Comparison of ENCODE assay signal across 9 mouse cellular contexts in the genomic region with DNA sequence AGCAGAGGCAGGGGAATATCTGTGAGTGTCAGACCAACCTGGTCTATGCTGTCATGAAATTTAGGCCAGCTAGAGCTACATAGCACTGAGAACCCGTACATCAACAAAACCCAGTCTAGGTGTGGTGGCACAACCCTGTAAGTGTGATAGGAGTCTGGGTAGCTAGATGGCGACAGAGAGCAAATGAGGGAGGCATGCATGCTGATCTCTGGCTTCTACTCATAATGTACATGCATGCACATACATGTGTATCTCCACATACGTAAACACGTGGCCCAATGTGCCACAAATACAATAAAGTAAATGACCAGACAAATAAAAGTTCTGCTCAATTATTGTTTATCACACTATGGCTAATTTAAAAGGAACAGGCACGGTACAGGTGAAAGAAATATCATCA. TPM values are rescaled to one million over a fixed set of nuclear protein-coding genes. Genes with fewer than 3 reads are reported as not detected.
DNase-seq lines count a peak whose midpoint lies in the region; ATAC-seq lines count a peak whose summit lies in the region.
"Had no signal": no experiment of that assay in that cellular context is flagged by ENCODE, and none has a peak within 500 bp of the region (broad histone marks: within the 10 kb centered on the region; RNA-seq: fewer than 3 reads in every experiment).

No protein-coding gene starts in this region.

- WGBS in kidney, embryonic 16.5 days = 33% methylated on average over 5 of the region's 5 CpGs

- no peak overlapping the region for H3K4me3 ChIP-seq in kidney, embryonic 16.5 days (ENCODE audit: low read length)
- H3K4me3 ChIP-seq: embryonic facial prominence, embryonic 15.5 days had no signal

- DNase-seq in kidney, adult 18-20 months = peak; percentile 34
- DNase-seq in urinary bladder, postnatal 25 days (ENCODE audit: low spot score) = peak; percentile 50
- DNase-seq in urinary bladder, adult 2 months (ENCODE audit: low spot score) = no peak
- DNase-seq in cerebellum, postnatal 25 days = peak; percentile 79 to 87
- DNase-seq in lung, postnatal 36 days = peak; percentile 61
- DNase-seq in gastrocnemius, adult 8-10 months (ENCODE audit: low spot score in 2 of 2) = no peak
- DNase-seq in gastrocnemius, postnatal 25 days = no peak

- no peaks in the 10 kb centered on the region for H3K9me3 ChIP-seq in kidney, embryonic 16.5 days (ENCODE audit: low read length)
- H3K9me3 ChIP-seq: embryonic facial prominence, embryonic 15.5 days had no signal

- no peak overlapping the region for H3K9ac ChIP-seq in kidney, embryonic 16.5 days (replicated peaks; ENCODE audit: low read length)
- H3K9ac ChIP-seq: embryonic facial prominence, embryonic 15.5 days had no signal

- H3K36me3 ChIP-seq in kidney, embryonic 16.5 days (ENCODE audit: insufficient read depth, low read length) = no peaks in the 10 kb centered on the region
- H3K36me3 ChIP-seq: embryonic facial prominence, embryonic 15.5 days had no signal

- H3K4me2 ChIP-seq in kidney, embryonic 16.5 days (replicated peaks; ENCODE audit: low read depth, low read length) = no peak overlapping the region
- H3K4me2 ChIP-seq: embryonic facial prominence, embryonic 15.5 days had no signal

- peaks cover 48% of the 10 kb centered on the region for H3K27me3 ChIP-seq in kidney, embryonic 16.5 days (ENCODE audit: insufficient read depth, low read length)

- no peak for ATAC-seq in kidney, embryonic 16.5 days (ENCODE audit: low FRiP score, low TSS enrichment)

- no peak overlapping the region for H3K27ac ChIP-seq in kidney, embryonic 16.5 days (ENCODE audit: low read length)
- H3K27ac ChIP-seq: embryonic facial prominence, embryonic 15.5 days had no signal

- peaks cover 18% of the 10 kb centered on the region for H3K4me1 ChIP-seq in kidney, embryonic 16.5 days (ENCODE audit: insufficient read depth, low read length)

RNA-seq across cellular contexts. Expression of gene Nptxr, which starts 3.5 kb away (rescaled TPM):
- 1.7 and 1.9 TPM in 2 replicates for polyA plus RNA-seq in kidney, embryonic 16.5 days (2015; fragmentation: Nextera tagmentation; extraction: Ambion mirVana)
- polyA plus RNA-seq in urinary bladder, adult 2 months (2012; rRNA removed) = 1.9 and 4.4 TPM in 2 replicates
- total RNA-seq in gastrocnemius, adult 8-10 months (2022) = under 1 TPM; 0.39 to 0.99 (median 0.64) TPM
- total RNA-seq in gastrocnemius, postnatal 25 days (2021) = 1 to 10 TPM in 1 of 2 experiments, under 1 TPM in 1; 0.72 to 1.0 TPM

RNA-seq across cellular contexts. Expression of gene Npcd, which starts 25.9 kb away (rescaled TPM):
- polyA plus RNA-seq in kidney, embryonic 16.5 days (2015; fragmentation: Nextera tagmentation; extraction: Ambion mirVana) = not detected in 2 replicates
- polyA plus RNA-seq in urinary bladder, adult 2 months (2012; rRNA removed) = 0.47 and 0.87 TPM in 2 replicates
- under 1 TPM in 2 of 4 experiments, not detected in 2; 0.32 to 0.47 TPM for total RNA-seq in gastrocnemius, adult 8-10 months (2022)
- under 1 TPM in 1 of 2 experiments, not detected in 1; 0.61 TPM for total RNA-seq in gastrocnemius, postnatal 25 days (2021)

RNA-seq across cellular contexts. Expression of gene Cbx6, which starts 26.4 kb away (rescaled TPM):
- 52.1 and 58.8 TPM in 2 replicates for polyA plus RNA-seq in kidney, embryonic 16.5 days (2015; fragmentation: Nextera tagmentation; extraction: Ambion mirVana)
- polyA plus RNA-seq in urinary bladder, adult 2 months (2012; rRNA removed) = 86.2 and 94.3 TPM in 2 replicates
- 1 to 10 TPM; 6.1 to 8.5 (median 7.9) TPM for total RNA-seq in gastrocnemius, adult 8-10 months (2022)
- 10 to 100 TPM; 12.5 to 14.6 TPM for total RNA-seq in gastrocnemius, postnatal 25 days (2021)

RNA-seq across cellular contexts. Expression of gene Dnal4, which starts 30.5 kb away (rescaled TPM):
- 71.7 and 74.0 TPM in 2 replicates for polyA plus RNA-seq in kidney, embryonic 16.5 days (2015; fragmentation: Nextera tagmentation; extraction: Ambion mirVana)
- polyA plus RNA-seq in urinary bladder, adult 2 months (2012; rRNA removed) = 40.5 and 45.8 TPM in 2 replicates
- total RNA-seq in gastrocnemius, adult 8-10 months (2022) = 1 to 10 TPM; 4.8 to 6.5 (median 5.2) TPM
- 1 to 10 TPM; 5.9 to 6.1 TPM for total RNA-seq in gastrocnemius, postnatal 25 days (2021)

Comparison
In these comparisons a context has a peak if more than half of its experiments do, and no peak if none do; other contexts are left out.
1. DNase-seq: peak in kidney, adult 18-20 months (single experiment), urinary bladder, postnatal 25 days (single experiment), cerebellum, postnatal 25 days (2 of 2) and lung, postnatal 36 days (single experiment); none in urinary bladder, adult 2 months (single experiment), gastrocnemius, adult 8-10 months (0 of 2) and gastrocnemius, postnatal 25 days (single experiment).